Mouse (Mus musculus): ENCODE results near the gene Magohb.

The Magohb gene

DNA sequence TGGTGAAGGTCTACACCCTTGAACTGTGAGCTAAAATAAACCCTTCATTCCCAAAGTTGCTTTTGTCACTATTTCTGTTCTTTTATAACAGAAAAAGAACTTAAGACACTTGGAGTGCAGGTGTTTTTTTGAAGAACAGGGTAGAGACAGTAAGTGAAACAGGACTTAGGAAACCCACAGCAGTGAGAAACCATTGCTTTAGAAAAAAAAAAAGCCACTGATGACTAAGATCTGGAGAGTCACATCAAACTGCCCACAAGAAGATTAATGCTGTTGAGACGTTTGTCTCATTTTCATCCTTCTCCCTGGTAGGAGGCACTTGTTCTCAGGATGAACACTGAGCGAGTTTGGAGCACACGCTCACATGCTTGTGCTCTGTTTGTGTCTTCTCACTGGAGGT is 31.0 kb downstream of the Magohb start:
- DNase-seq (ENCODE audit: low read depth, low spot score), result no peak

DNA sequence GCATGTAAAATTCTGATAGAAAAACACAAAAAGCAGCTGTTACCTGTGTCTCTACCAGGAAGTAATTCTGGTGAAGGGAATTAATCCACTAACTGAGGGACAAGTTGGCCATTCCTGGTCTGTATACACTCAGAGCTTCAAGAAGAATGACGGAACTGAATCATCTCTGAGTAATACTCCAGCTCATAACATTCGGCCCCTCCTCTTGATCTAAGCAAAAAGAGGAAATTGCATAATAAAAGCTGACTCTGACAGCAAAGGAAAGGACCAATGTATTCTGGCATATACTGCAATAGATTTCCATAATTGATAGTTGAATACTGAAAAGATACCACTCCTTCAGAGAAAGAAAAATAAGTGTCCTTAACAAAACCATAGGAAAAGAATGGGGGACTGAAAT is 45.8 kb downstream of the Magohb start, which contains the start of gene Klra2:
TSS of gene Klra2 (minus strand) at position 157 of the 400 bp plus-strand sequence.
- no peak for DNase-seq (ENCODE audit: low read depth, low spot score)

DNA sequence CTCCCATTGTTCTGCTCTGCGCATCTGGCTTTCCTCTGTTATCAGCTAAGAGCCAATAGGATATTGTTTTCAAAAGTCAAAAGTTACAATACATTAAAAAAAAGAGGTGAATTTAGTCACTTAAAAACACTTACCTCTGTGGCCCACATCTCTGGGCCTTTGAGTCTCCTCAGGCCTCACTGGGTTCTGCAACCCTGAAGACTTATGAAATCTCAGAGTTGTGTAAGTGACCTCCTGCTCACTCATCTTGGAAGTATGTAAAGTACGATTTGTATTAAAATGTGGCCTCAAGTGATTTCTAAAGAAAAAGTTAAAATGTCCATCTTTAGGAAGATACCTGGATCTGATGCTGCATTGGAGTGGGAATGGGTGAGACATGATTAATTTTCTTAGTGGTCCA is 48.0 kb downstream of the Magohb start:
- DNase-seq (ENCODE audit: low read depth, low spot score), result no peak

Measured in brain, adult 2 months (tissue).